Mouse (Mus musculus) ovary, postnatal 14 days (tissue): Measurements from ENCODE around the gene 6720489N17Rik.
"Not testable (repeated sequence)": the region's sequence is repeated elsewhere in the genome, so short reads cannot be mapped to it uniquely, and the experiment has no call there.

Experiments
- DNase-seq: peaks from one replicate; pipeline ENCODE4 v3.0.0; 2022; ENCODE audit warnings: low spot score

Gene 6720489N17Rik

GRCm38 (mm10) chr13:62623577-62624276 is at the start of gene 6720489N17Rik:
Gene 6720489N17Rik (minus strand): TSS chr13:62624182.
- peak; percentile 48 for DNase-seq

GRCm38 (mm10) chr13:62653369-62653743 is 29.4 kb upstream of the 6720489N17Rik start:
- DNase-seq = no peak

- peak; percentile 47 for DNase-seq
These were observed 28.8 kb upstream of the 6720489N17Rik start for GRCm38 (mm10) chr13:62652681-62653368.

DNA sequence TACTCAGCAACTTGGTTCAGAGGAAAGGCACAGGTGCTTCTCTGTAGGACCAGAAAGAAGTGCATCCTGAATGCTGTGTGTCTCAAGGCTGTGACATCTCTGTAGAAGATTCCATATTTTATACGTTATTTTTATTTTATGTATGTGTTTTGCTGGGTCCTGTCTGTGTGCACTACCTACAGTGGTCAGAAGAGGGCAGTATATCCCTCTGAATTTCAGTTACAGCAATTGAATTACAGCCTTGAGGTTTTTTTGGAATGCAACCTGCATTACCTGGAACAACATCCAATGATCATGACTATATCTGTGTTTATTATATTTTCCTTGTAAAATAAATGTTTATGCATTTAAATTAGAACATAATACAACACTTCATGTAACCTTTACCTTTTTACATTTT is 3.1 kb upstream of the 6720489N17Rik start:
- peak; percentile 11 for DNase-seq

GRCm38 (mm10) chr13:62624277-62624665 is 289 bp upstream of the 6720489N17Rik start:
- not testable (repeated sequence) for DNase-seq

GRCm38 (mm10) chr13:62617449-62617848 is 6.5 kb downstream of the 6720489N17Rik start:
- DNase-seq = not testable (repeated sequence)

GRCm38 (mm10) chr13:62571099-62571498 is 52.9 kb downstream of the 6720489N17Rik start, which contains the start of gene Zfp934:
Gene Zfp934 (minus strand): TSS chr13:62571199.
- not testable (repeated sequence) for DNase-seq

- peak; percentile 5 for DNase-seq
These were observed 62.3 kb downstream of the 6720489N17Rik start for GRCm38 (mm10) chr13:62561696-62562095.

- peak; percentile 61 for DNase-seq
These were observed 65.5 kb downstream of the 6720489N17Rik start, which contains the start of gene Zfp935 for GRCm38 (mm10) chr13:62558189-62559110. Gene Zfp935 (minus strand): TSS chr13:62558511.
